Mouse (Mus musculus) embryonic facial prominence, embryonic 11.5 days (tissue): ENCODE measurements around the gene Hspb11. TPM values are rescaled to one million over a fixed set of nuclear protein-coding genes. Genes with fewer than 3 reads are reported as not detected.
A peak's percentile ranks its signal among the peaks of the same experiment; 100 is the strongest.

Experiments
- ATAC-seq: fragments of 200-750 bp; cut with Nextera tagmentation; replicated peaks from 2 replicates; pipeline ENCODE4 v1.8.0; 2017; ENCODE audit warnings: low read depth; ENCODE audit not compliant: insufficient number of reproducible peaks, low FRiP score, low TSS enrichment
- DNase-seq: peaks from one replicate; pipeline ENCODE4 v3.0.0-alpha.2; 2015; ENCODE audit warnings: low spot score
- H3K27ac ChIP-seq: fragments of 300-500 bp; sonication (generic); replicated peaks from 2 replicates; pipeline ENCODE4 v1.5.1; 2014; ENCODE audit warnings: mild to moderate bottlenecking, low read depth, low read length, control low read depth
- H3K27me3 ChIP-seq: fragments of 300-500 bp; sonication (generic); 2 replicates; pipeline ENCODE4 v1.6.1; 2014; ENCODE audit warnings: mild to moderate bottlenecking, low read length, moderate library complexity, mixed read lengths; ENCODE audit not compliant: control insufficient read depth, insufficient read depth
- H3K36me3 ChIP-seq: fragments of 300-500 bp; sonication (generic); replicated peaks from 2 replicates; pipeline ENCODE4 v1.6.1; 2014; ENCODE audit warnings: low read depth, mild to moderate bottlenecking, low read length, moderate library complexity, mixed read lengths; ENCODE audit not compliant: control insufficient read depth, insufficient read depth
- H3K4me1 ChIP-seq: fragments of 300-500 bp; sonication (generic); 2 replicates; pipeline ENCODE4 v1.6.1; 2014; ENCODE audit warnings: low read length, mixed read lengths; ENCODE audit not compliant: control insufficient read depth, insufficient read depth
- H3K4me2 ChIP-seq: fragments of 300-500 bp; sonication (generic); 2 replicates; pipeline ENCODE4 v1.6.1; 2014; ENCODE audit warnings: low read depth, mild to moderate bottlenecking, control low read depth, low read length, moderate library complexity
- H3K4me3 ChIP-seq: fragments of 300-500 bp; sonication (generic); 2 replicates; pipeline ENCODE4 v1.5.1; 2014; ENCODE audit warnings: low read depth, low read length, control low read depth
- H3K9ac ChIP-seq: fragments of 300-500 bp; sonication (generic); replicated peaks from 2 replicates; pipeline ENCODE4 v1.6.1; 2014; ENCODE audit warnings: mild to moderate bottlenecking, control low read depth, low read length
- H3K9me3 ChIP-seq: fragments of 300-500 bp; sonication (generic); replicated peaks from 2 replicates; pipeline ENCODE4 v1.6.1; 2016; ENCODE audit warnings: mild to moderate bottlenecking, low read length, inconsistent platforms, mixed read lengths; ENCODE audit not compliant: control insufficient read depth
- WGBS: fragments of 180-500 bp; shearing (Covaris S2); extraction: QIAGEN DNeasy Blood & Tissue Kit; methylation state at CpG from one replicate; pipeline ENCODE4 v1.1.7; 2014; 5-methylcytosine and 5-hydroxymethylcytosine counted together
- polyA plus RNA-seq: library from polyadenylated mRNA; unstranded; fragments of >200 nt; fragmentation: Nextera tagmentation; extraction: Ambion mirVana; gene quantifications from 2 replicates; pipeline ENCODE4 v1.2.1, GENCODE M21; 2014

Hspb11 gene
- polyA plus RNA-seq, 1 experiment from 2014 or later: 37.7 TPM

DNA sequence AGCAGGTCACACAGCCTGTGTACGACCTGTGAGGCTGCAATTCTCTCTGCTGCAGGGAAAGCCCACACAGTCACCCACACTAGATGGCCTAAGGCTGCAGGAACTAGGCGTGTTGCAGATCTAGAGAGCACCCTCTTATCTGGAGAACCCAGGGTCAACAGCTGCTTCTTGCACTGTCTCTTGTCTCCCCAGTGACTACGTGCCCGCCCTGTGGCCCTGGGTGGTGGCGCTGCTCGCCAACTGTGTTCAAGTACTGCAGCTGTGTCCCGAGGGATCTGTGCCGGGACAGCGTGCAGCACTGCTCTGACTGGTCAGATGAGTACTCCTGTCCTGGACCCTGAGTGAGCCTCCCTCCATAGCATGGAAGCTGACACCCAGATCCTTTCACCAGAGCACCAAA, 35.8 kb upstream of the Hspb11 start:
- Histone ChIP-seq H3K4me3 (no peak overlapping the region), H3K36me3 (no peaks in the 10 kb centered on the region), H3K4me2 (no peak overlapping the region), H3K27me3 (no peaks in the 10 kb centered on the region), H3K9me3 (no peaks in the 10 kb centered on the region), H3K27ac (no peak overlapping the region), H3K9ac (no peak overlapping the region), H3K4me1 (no peaks in the 10 kb centered on the region)
- 84% methylated on average over 9 of the region's 9 CpGs for WGBS
- DNase-seq (no peak), ATAC-seq (0 out of 2 replicates have a peak, but pooled peaks have one; percentile 29)

DNA sequence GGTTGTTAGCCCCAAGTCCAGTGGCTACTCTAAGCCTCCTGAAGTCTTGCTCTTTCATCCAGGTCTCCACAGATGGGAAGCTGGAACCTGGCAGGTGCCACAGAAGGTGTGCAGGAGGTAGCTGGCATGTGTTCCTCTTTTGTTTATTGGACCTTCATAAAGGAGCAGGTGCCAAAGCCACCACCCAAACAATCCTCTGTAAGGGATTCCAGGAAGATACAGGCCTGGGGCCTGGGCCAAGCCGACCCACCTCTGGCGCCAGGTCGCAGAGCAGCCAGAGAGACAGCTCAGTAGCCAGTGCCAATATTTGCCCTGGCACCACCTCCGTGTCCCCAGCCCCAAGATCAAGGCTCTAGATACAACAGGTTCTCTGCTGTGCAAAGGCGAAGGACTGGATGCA, 31.9 kb upstream of the Hspb11 start:
- 86% methylated on average over 5 of the region's 5 CpGs for WGBS
- DNase-seq (no peak), ATAC-seq (no peak)
- no peak overlapping the region for H3K27ac ChIP-seq
- H3K4me1 ChIP-seq: no peaks in the 10 kb centered on the region
- no peak overlapping the region for H3K9ac ChIP-seq
- H3K9me3 ChIP-seq: no peaks in the 10 kb centered on the region
- no peaks in the 10 kb centered on the region for H3K36me3 ChIP-seq
- no peaks in the 10 kb centered on the region for H3K27me3 ChIP-seq
- no peak overlapping the region for H3K4me2 ChIP-seq
- H3K4me3 ChIP-seq: no peak overlapping the region

DNA sequence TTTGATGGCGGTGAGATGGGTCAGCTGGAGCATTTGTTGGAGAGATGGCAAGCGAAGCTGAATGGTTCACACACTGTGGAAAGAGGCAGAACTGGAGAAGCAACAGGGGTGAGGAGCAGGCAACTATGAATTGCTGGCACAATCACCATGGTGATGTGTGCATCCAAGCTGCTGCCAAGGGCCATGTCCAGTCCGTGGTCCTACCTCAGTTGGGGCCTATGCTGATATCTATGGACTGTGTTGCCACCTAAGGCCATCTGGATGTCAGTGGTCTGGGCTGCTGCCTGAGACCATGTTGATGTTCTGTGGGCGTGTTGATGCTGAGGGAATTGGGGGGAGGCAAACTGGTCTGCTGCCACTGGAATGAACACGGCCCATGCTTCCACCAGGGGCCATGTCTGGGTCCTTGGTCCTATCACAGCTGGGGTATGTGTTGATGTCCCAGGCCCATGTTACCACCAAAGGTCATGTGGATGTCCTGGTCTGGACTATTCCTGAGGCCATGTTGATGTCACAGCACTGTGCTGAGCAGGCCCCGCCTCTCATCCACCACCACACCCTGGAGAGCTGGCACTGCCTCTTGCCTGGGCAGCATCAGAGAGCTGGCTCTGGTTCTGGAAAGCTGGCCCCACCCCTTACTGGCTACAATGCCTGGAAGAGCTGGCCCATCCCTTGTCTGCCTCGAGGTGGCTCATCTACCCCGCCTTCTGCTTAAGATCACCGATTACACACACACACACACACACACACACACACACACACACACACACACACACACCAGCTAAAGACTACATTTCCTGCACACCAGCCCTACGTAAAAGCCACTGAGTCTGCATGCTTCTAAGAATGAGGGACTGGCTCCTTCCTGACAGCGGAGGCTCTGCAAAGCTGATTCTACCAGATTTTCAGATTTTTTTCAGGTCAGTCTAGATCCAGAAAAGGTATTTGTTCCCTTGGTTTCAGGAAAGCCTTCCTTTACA, 29.9 kb upstream of the Hspb11 start:
- no peak overlapping the region for H3K4me3 ChIP-seq
- H3K36me3 ChIP-seq: no peaks in the 10 kb centered on the region
- DNase-seq: no peak
- WGBS: 85% methylated on average over 11 of the region's 11 CpGs
- ATAC-seq: no peak
- no peak overlapping the region for H3K27ac ChIP-seq
- no peak overlapping the region for H3K4me2 ChIP-seq
- H3K4me1 ChIP-seq: no peaks in the 10 kb centered on the region
- H3K9me3 ChIP-seq: no peaks in the 10 kb centered on the region
- no peak overlapping the region for H3K9ac ChIP-seq
- no peaks in the 10 kb centered on the region for H3K27me3 ChIP-seq

DNA sequence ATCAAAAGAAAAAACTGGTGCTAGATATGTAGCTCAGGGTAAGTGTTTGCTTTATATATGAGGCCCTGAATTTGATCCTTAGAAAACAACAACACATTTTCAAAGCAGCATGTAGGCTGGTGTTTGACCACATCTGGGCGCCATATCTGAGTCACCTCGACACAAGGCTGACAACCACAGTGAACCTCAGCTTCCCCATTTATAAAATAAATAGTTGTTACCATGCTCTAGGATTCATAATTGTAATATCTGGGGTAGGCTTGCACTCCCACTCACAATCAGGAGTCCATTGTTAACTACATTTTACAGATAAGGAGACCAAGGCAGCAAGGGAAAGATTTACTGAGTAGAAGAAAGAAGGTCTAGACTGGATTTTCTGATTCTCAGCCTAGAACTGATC, 27.1 kb upstream of the Hspb11 start:
- no peak for ATAC-seq
- Histone ChIP-seq H3K27me3 (no peaks in the 10 kb centered on the region), H3K27ac (no peak overlapping the region), H3K9ac (no peak overlapping the region), H3K4me1 (no peaks in the 10 kb centered on the region), H3K4me2 (no peak overlapping the region), H3K4me3 (no peak overlapping the region), H3K36me3 (no peaks in the 10 kb centered on the region; the same call in 1 of the 2 replicates), H3K9me3 (no peaks in the 10 kb centered on the region)
- 72% methylated on average over 2 of the region's 2 CpGs for WGBS
- DNase-seq: no peak

DNA sequence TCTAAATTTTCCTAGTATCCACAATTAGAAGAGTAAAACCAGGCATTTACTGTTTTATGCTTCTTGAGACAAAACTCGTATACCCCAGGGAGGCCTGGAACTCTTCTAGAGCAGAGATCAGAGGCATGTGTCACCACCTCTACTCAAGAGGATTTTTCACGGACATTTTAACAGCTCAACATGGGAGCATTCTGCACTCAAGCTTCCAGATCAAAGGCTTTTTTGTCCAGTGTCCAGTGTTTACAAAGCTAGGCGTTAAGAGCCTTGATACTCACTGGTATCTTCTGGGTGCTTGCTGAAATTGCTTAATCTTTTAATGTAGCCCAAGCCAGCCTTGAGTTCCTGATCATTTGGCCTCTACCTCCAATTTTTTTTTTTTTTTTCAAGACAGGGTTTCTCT, 21.2 kb upstream of the Hspb11 start:
- Histone ChIP-seq H3K9ac (no peak overlapping the region), H3K4me2 (no peak overlapping the region), H3K36me3 (no peaks in the 10 kb centered on the region; the same call in none of the 2 replicates), H3K27ac (no peak overlapping the region), H3K4me1 (no peaks in the 10 kb centered on the region), H3K27me3 (no peaks in the 10 kb centered on the region), H3K9me3 (no peaks in the 10 kb centered on the region), H3K4me3 (no peak overlapping the region)
- no peak for DNase-seq
- ATAC-seq: no peak
- WGBS: 79% methylated on average over 3 of the region's 3 CpGs

DNA sequence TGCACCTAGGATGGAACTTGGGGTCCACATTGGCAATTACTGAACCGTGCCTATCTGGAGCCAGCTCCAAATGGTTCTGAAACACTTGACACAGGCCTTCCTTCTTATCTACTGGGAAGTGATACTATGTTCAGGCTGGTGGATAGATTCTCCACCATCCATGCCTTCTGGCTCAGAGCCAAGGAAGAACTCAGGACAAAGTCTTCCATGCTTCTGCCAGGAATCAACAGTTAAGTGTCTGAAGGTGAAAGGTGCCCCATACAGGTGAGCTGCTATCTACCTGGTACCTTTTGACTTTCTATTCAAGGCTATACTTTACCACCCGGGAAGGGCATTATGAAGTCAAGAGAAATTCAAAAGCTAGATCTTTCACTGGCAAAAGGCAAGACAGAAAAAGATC, 15.1 kb upstream of the Hspb11 start:
- WGBS: 99% methylated on average over 2 of the region's 2 CpGs
- ATAC-seq: no peak
- peaks cover 2% of the 10 kb centered on the region; the same call in 1 of the 2 replicates for H3K36me3 ChIP-seq

DNA sequence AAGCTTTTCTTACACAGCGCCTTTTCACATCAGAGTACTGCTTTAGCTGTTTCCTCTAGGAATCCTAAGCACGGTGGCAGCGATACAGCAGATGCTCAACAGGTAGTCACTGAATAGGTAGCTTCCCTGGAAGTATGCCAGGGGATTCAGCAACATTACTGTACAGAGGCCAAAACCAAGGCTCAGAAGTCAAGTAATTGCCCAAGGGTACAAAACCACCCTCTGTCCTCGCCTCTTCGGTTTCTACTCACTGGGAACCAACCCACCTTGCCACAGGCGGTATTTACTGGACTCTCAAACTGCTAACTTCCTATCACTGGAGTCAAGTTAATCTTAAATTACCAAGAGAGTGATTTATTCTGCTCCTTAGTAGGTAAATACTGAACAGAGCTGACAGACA, 13.2 kb upstream of the Hspb11 start:
- no peak overlapping the region for H3K9ac ChIP-seq
- H3K27ac ChIP-seq: no peak overlapping the region
- DNase-seq (no peak), ATAC-seq (no peak)
- H3K27me3 ChIP-seq: no peaks in the 10 kb centered on the region
- no peaks in the 10 kb centered on the region for H3K4me1 ChIP-seq
- no peaks in the 10 kb centered on the region for H3K9me3 ChIP-seq
- 90% methylated on average over 6 of the region's 6 CpGs for WGBS
- no peak overlapping the region for H3K4me3 ChIP-seq
- no peak overlapping the region for H3K4me2 ChIP-seq
- peaks cover 2% of the 10 kb centered on the region for H3K36me3 ChIP-seq

More for the DNA sequence above, 15.1 kb upstream of the Hspb11 start:
- Histone ChIP-seq H3K4me1 (no peaks in the 10 kb centered on the region), H3K27ac (no peak overlapping the region), H3K9ac (no peak overlapping the region), H3K27me3 (no peaks in the 10 kb centered on the region), H3K4me3 (no peak overlapping the region), H3K9me3 (no peaks in the 10 kb centered on the region), H3K4me2 (no peak overlapping the region)
- DNase-seq: no peak
